12 mouse cellular contexts compared by ENCODE assay signal in genomic region chr11:114239311-114239803, GRCm38 (mm10).
A peak's percentile ranks its signal among the peaks of the same experiment; 100 is the strongest.
DNase-seq lines count a peak whose midpoint lies in the region; ATAC-seq lines count a peak whose summit lies in the region.
"Had no signal": no experiment of that assay in that cellular context is flagged by ENCODE, and none has a peak within 500 bp of the region (broad histone marks: within the 10 kb centered on the region; RNA-seq: fewer than 3 reads in every experiment).

No protein-coding gene starts in this region.

- no peak for DNase-seq in limb, embryonic 10.5 days (ENCODE audit: low spot score)
- DNase-seq in lung, postnatal 4 days: no peak
- no peak for DNase-seq in yolk sac, embryonic 10.5 days (ENCODE audit: low spot score)
- DNase-seq: cerebellum, adult 11 months; gastrocnemius, postnatal 36 days; lung, adult 18-20 months; right cerebral cortex, postnatal 14 days had no signal

- H3K36me3 ChIP-seq in embryonic facial prominence, embryonic 12.5 days: no peaks in the 10 kb centered on the region
- H3K36me3 ChIP-seq in forebrain, embryonic 13.5 days (ENCODE audit: poor library complexity, severe bottlenecking): no peaks in the 10 kb centered on the region
- H3K36me3 ChIP-seq in limb, embryonic 10.5 days: no peaks in the 10 kb centered on the region
- H3K36me3 ChIP-seq in neural tube, embryonic 14.5 days (ENCODE audit: control insufficient read depth, insufficient read depth, low read length): no peaks in the 10 kb centered on the region
- H3K36me3 ChIP-seq: kidney, embryonic 15.5 days had no signal

- H3K4me2 ChIP-seq in embryonic facial prominence, embryonic 12.5 days (replicated peaks): no peak overlapping the region
- H3K4me2 ChIP-seq in forebrain, embryonic 13.5 days: peak overlapping the region; percentile 19; the same call in 1 of the 2 replicates
- no peak overlapping the region for H3K4me2 ChIP-seq in neural tube, embryonic 14.5 days (ENCODE audit: low read depth, low read length)
- H3K4me2 ChIP-seq: kidney, embryonic 15.5 days had no signal

- H3K9me3 ChIP-seq in embryonic facial prominence, embryonic 12.5 days: no peaks in the 10 kb centered on the region
- no peaks in the 10 kb centered on the region for H3K9me3 ChIP-seq in forebrain, embryonic 13.5 days (replicated peaks)
- H3K9me3 ChIP-seq in limb, embryonic 10.5 days (replicated peaks): no peaks in the 10 kb centered on the region
- H3K9me3 ChIP-seq in neural tube, embryonic 14.5 days (ENCODE audit: control insufficient read depth, low read length): no peaks in the 10 kb centered on the region
- H3K9me3 ChIP-seq: kidney, embryonic 15.5 days had no signal

- 13% methylated on average over 8 of the region's 8 CpGs for WGBS in embryonic facial prominence, embryonic 12.5 days
- WGBS in forebrain, embryonic 13.5 days: 5% methylated on average over 8 of the region's 8 CpGs
- 37% methylated on average over 8 of the region's 8 CpGs for WGBS in limb, embryonic 10.5 days
- WGBS in neural tube, embryonic 14.5 days: 5% methylated on average over 8 of the region's 8 CpGs

- H3K4me1 ChIP-seq in embryonic facial prominence, embryonic 12.5 days: peaks cover 13% of the 10 kb centered on the region
- peaks cover 26% of the 10 kb centered on the region for H3K4me1 ChIP-seq in forebrain, embryonic 13.5 days
- H3K4me1 ChIP-seq in limb, embryonic 10.5 days: peaks cover 17% of the 10 kb centered on the region
- peaks cover 9% of the 10 kb centered on the region; the same call in 1 of the 2 replicates for H3K4me1 ChIP-seq in neural tube, embryonic 14.5 days (ENCODE audit: control insufficient read depth, insufficient read depth, low read length)

- H3K27ac ChIP-seq in embryonic facial prominence, embryonic 12.5 days: no peak overlapping the region
- peak overlapping the region; percentile 74 for H3K27ac ChIP-seq in forebrain, embryonic 13.5 days
- peak overlapping the region; percentile 46; the same call in 1 of the 2 replicates for H3K27ac ChIP-seq in limb, embryonic 10.5 days
- H3K27ac ChIP-seq in neural tube, embryonic 14.5 days (ENCODE audit: low read depth, low read length): peak overlapping the region; percentile 18; the same call in 1 of the 2 replicates
- H3K27ac ChIP-seq: kidney, embryonic 15.5 days had no signal

- peak; percentile 85 for ATAC-seq in embryonic facial prominence, embryonic 12.5 days (ENCODE audit: insufficient number of reproducible peaks, insufficient read depth, low FRiP score, low TSS enrichment)
- ATAC-seq in forebrain, embryonic 13.5 days: peak; percentile 88
- no peak; the same call in 1 of the 2 replicates for ATAC-seq in neural tube, embryonic 14.5 days (ENCODE audit: low read depth)
- ATAC-seq in cerebellum, adult (ENCODE audit: insufficient number of reproducible peaks, low FRiP score, low TSS enrichment): no peak

- H3K27me3 ChIP-seq in embryonic facial prominence, embryonic 12.5 days: no peaks in the 10 kb centered on the region
- H3K27me3 ChIP-seq in forebrain, embryonic 13.5 days: no peaks in the 10 kb centered on the region
- H3K27me3 ChIP-seq in limb, embryonic 10.5 days (ENCODE audit: low read depth, poor library complexity, severe bottlenecking): no peaks in the 10 kb centered on the region
- no peaks in the 10 kb centered on the region for H3K27me3 ChIP-seq in neural tube, embryonic 14.5 days (ENCODE audit: control insufficient read depth, insufficient read depth, low read length)

- no peak overlapping the region for H3K4me3 ChIP-seq in embryonic facial prominence, embryonic 12.5 days
- no peak overlapping the region for H3K4me3 ChIP-seq in forebrain, embryonic 13.5 days
- H3K4me3 ChIP-seq in limb, embryonic 10.5 days: no peak overlapping the region
- H3K4me3 ChIP-seq in neural tube, embryonic 14.5 days (ENCODE audit: low read depth, low read length): no peak overlapping the region
- H3K4me3 ChIP-seq: kidney, embryonic 15.5 days had no signal

- no peak overlapping the region for H3K9ac ChIP-seq in embryonic facial prominence, embryonic 12.5 days
- peak overlapping the region; percentile 34; the same call in 1 of the 2 replicates for H3K9ac ChIP-seq in forebrain, embryonic 13.5 days
- no peak overlapping the region for H3K9ac ChIP-seq in neural tube, embryonic 14.5 days (replicated peaks; ENCODE audit: low read depth, low read length)
- H3K9ac ChIP-seq: kidney, embryonic 15.5 days had no signal

Comparison
In these comparisons a context has a peak if more than half of its experiments do, and no peak if none do; other contexts are left out.
1. ATAC-seq: peak in embryonic facial prominence, embryonic 12.5 days (single experiment) and forebrain, embryonic 13.5 days (single experiment); none in neural tube, embryonic 14.5 days (single experiment) and cerebellum, adult (single experiment).